Mouse (Mus musculus): Measurements from ENCODE around the gene Cdyl2. TPM values are rescaled to one million over a fixed set of nuclear protein-coding genes. Genes with fewer than 3 reads are reported as not detected.

The Cdyl2 gene
- total RNA-seq, 2 experiments from 2014 or later: 10.1 to 10.9 TPM

GRCm38 (mm10) chr8:116623591-116623990 is 109.2 kb downstream of the Cdyl2 start:
- DNase-seq (ENCODE audit: low spot score in 2 of 2): no peak

GRCm38 (mm10) chr8:116622326-116622725 is 110.5 kb downstream of the Cdyl2 start:
- DNase-seq (ENCODE audit: low spot score in 2 of 2): no peak

- no peak for DNase-seq (ENCODE audit: low spot score in 2 of 2)
These were observed 111.4 kb downstream of the Cdyl2 start for GRCm38 (mm10) chr8:116621158-116621961.

- DNase-seq (ENCODE audit: low spot score in 2 of 2): no peak
These were observed 113.0 kb downstream of the Cdyl2 start for GRCm38 (mm10) chr8:116619686-116620320.

GRCm38 (mm10) chr8:116619221-116619620 is 113.6 kb downstream of the Cdyl2 start:
- no peak for DNase-seq (ENCODE audit: low spot score in 2 of 2)

GRCm38 (mm10) chr8:116618797-116619196 is 114.0 kb downstream of the Cdyl2 start:
- no peak for DNase-seq (ENCODE audit: low spot score in 2 of 2)

- no peak for DNase-seq (ENCODE audit: low spot score in 2 of 2)
These were observed 114.9 kb downstream of the Cdyl2 start for GRCm38 (mm10) chr8:116617891-116618290.

- DNase-seq (ENCODE audit: low spot score in 2 of 2): no peak
These were observed 116.4 kb downstream of the Cdyl2 start for GRCm38 (mm10) chr8:116616369-116616768.

- no peak for DNase-seq (ENCODE audit: low spot score in 2 of 2)
These were observed 117.9 kb downstream of the Cdyl2 start for GRCm38 (mm10) chr8:116614901-116615300.

- DNase-seq (ENCODE audit: low spot score in 2 of 2): no peak
These were observed 126.6 kb downstream of the Cdyl2 start for GRCm38 (mm10) chr8:116606171-116606570.

GRCm38 (mm10) chr8:116602806-116603205 is 130.0 kb downstream of the Cdyl2 start:
- no peak for DNase-seq (ENCODE audit: low spot score in 2 of 2)

GRCm38 (mm10) chr8:116599728-116600127 is 133.1 kb downstream of the Cdyl2 start:
- no peak for DNase-seq (ENCODE audit: low spot score in 2 of 2)

- no peak for DNase-seq (ENCODE audit: low spot score in 2 of 2)
These were observed 141.6 kb downstream of the Cdyl2 start for GRCm38 (mm10) chr8:116591226-116591625.

GRCm38 (mm10) chr8:116590546-116590945 is 142.2 kb downstream of the Cdyl2 start:
- no peak for DNase-seq (ENCODE audit: low spot score in 2 of 2)

GRCm38 (mm10) chr8:116590106-116590505 is 142.7 kb downstream of the Cdyl2 start:
- DNase-seq (ENCODE audit: low spot score in 2 of 2): no peak

GRCm38 (mm10) chr8:116587616-116588468 is 144.9 kb downstream of the Cdyl2 start:
- DNase-seq (ENCODE audit: low spot score in 2 of 2): no peak

- DNase-seq (ENCODE audit: low spot score in 2 of 2): no peak
These were observed 151.3 kb downstream of the Cdyl2 start for GRCm38 (mm10) chr8:116581318-116582019.

GRCm38 (mm10) chr8:116576732-116577131 is 156.1 kb downstream of the Cdyl2 start:
- no peak for DNase-seq (ENCODE audit: low spot score in 2 of 2)

GRCm38 (mm10) chr8:116573085-116573484 is 159.7 kb downstream of the Cdyl2 start:
- no peak for DNase-seq (ENCODE audit: low spot score in 2 of 2)

- no peak for DNase-seq (ENCODE audit: low spot score in 2 of 2)
These were observed 180.0 kb downstream of the Cdyl2 start for GRCm38 (mm10) chr8:116552778-116553177.

GRCm38 (mm10) chr8:116552255-116552654 is 180.5 kb downstream of the Cdyl2 start:
- DNase-seq (ENCODE audit: low spot score in 2 of 2): no peak

Measured in adrenal gland, postnatal 4 days (tissue).